Comparison of ENCODE assay signal across 16 mouse cellular contexts in the genomic region with DNA sequence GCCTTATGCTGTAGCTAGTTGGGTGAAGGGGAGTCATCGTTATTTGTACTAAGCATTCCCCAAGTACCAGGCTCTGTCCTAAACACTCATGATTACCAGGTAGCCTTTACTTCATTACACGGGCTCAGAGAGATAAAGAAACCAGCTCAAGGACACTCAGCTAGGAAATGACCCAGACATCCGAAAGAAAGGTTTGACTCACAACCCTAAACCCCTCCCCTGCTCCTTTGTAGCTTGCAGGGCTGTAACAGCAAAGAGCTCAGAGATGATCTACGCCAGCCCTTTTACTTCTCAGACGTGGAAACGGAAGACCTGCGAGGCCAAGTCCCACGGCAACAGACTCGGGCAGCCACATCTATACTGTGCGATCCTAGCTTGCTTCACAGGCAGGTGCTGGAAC. TPM values are rescaled to one million over a fixed set of nuclear protein-coding genes. Genes with fewer than 3 reads are reported as not detected.
A peak's percentile ranks its signal among the peaks of the same experiment; 100 is the strongest.
DNase-seq lines count a peak whose midpoint lies in the region; ATAC-seq and TF ChIP-seq lines count a peak whose summit lies in the region.
"Had no signal": no experiment of that assay in that cellular context is flagged by ENCODE, and none has a peak within 500 bp of the region (broad histone marks: within the 10 kb centered on the region; RNA-seq: fewer than 3 reads in every experiment).

No protein-coding gene starts in this region.

- no peak for ATAC-seq in hindbrain, postnatal 0 days
- ATAC-seq in hindbrain, embryonic 11.5 days (ENCODE audit: low FRiP score), result no peak
- no peak for ATAC-seq in lung, postnatal 0 days
- ATAC-seq: inflammation-experienced regulatory T-cells, adult 6 months had no signal

- no peak for TF ChIP-seq EP300 in lung, postnatal 0 days (IDR thresholded peaks at IDR 0.05)

- no peak overlapping the region for H3K9ac ChIP-seq in hindbrain, postnatal 0 days (replicated peaks; ENCODE audit: low read length)
- H3K9ac ChIP-seq in hindbrain, embryonic 11.5 days (ENCODE audit: low read depth, low read length), result no peak overlapping the region
- H3K9ac ChIP-seq in lung, postnatal 0 days (replicated peaks; ENCODE audit: low read depth), result no peak overlapping the region
- H3K9ac ChIP-seq: lung, embryonic 14.5 days had no signal

- WGBS in heart, embryonic 10.5 days, result 60% methylated on average over 10 of the region's 10 CpGs
- 71% methylated on average over 10 of the region's 10 CpGs for WGBS in hindbrain, postnatal 0 days
- WGBS in hindbrain, embryonic 11.5 days, result 79% methylated on average over 10 of the region's 10 CpGs
- WGBS in lung, postnatal 0 days, result 45% methylated on average over 10 of the region's 10 CpGs

- no peaks in the 10 kb centered on the region for H3K36me3 ChIP-seq in heart, embryonic 10.5 days
- no peaks in the 10 kb centered on the region for H3K36me3 ChIP-seq in hindbrain, postnatal 0 days (ENCODE audit: insufficient read depth, low read length)
- H3K36me3 ChIP-seq in hindbrain, embryonic 11.5 days (ENCODE audit: control insufficient read depth, insufficient read depth, low read length), result no peaks in the 10 kb centered on the region
- no peaks in the 10 kb centered on the region for H3K36me3 ChIP-seq in lung, postnatal 0 days (ENCODE audit: insufficient read depth, low read length)
- H3K36me3 ChIP-seq: limb, embryonic 10.5 days; midbrain, embryonic 10.5 days had no signal

- H3K4me3 ChIP-seq in heart, embryonic 10.5 days, result no peak overlapping the region
- H3K4me3 ChIP-seq in hindbrain, postnatal 0 days (ENCODE audit: low read length), result no peak overlapping the region
- H3K4me3 ChIP-seq in hindbrain, embryonic 11.5 days (ENCODE audit: low read depth, low read length), result no peak overlapping the region
- H3K4me3 ChIP-seq in lung, postnatal 0 days (ENCODE audit: low read depth, low read length), result no peak overlapping the region
- H3K4me3 ChIP-seq: erythroblast, embryonic 14.5 days; limb, embryonic 10.5 days; midbrain, embryonic 10.5 days had no signal

- H3K4me2 ChIP-seq in hindbrain, postnatal 0 days (ENCODE audit: low read depth, low read length), result no peak overlapping the region
- no peak overlapping the region for H3K4me2 ChIP-seq in hindbrain, embryonic 11.5 days (replicated peaks; ENCODE audit: low read depth, low read length)
- peak overlapping the region; percentile 5; the same call in 1 of the 2 replicates for H3K4me2 ChIP-seq in lung, postnatal 0 days (replicated peaks; ENCODE audit: low read depth, low read length)

- no peak for TF ChIP-seq CTCF in hindbrain, postnatal 0 days (IDR thresholded peaks at IDR 0.05; ENCODE audit: low read depth)
- no peak for TF ChIP-seq CTCF in lung, postnatal 0 days (IDR thresholded peaks at IDR 0.05)

- H3K9me3 ChIP-seq in heart, embryonic 10.5 days, result no peaks in the 10 kb centered on the region
- H3K9me3 ChIP-seq in hindbrain, postnatal 0 days (ENCODE audit: low read length), result no peaks in the 10 kb centered on the region
- H3K9me3 ChIP-seq in hindbrain, embryonic 11.5 days (ENCODE audit: control insufficient read depth, low read length), result no peaks in the 10 kb centered on the region
- no peaks in the 10 kb centered on the region for H3K9me3 ChIP-seq in lung, postnatal 0 days (ENCODE audit: low read length)
- H3K9me3 ChIP-seq: limb, embryonic 10.5 days; midbrain, embryonic 10.5 days had no signal

- intact Hi-C loops in heart, postnatal 10 days (cut with DNase I), result no loop called here

- 0 out of 2 replicates have a peak overlapping the region, but pooled peaks have one; percentile 19 for H3K27ac ChIP-seq in heart, embryonic 10.5 days
- peak overlapping the region; percentile 66 for H3K27ac ChIP-seq in hindbrain, postnatal 0 days
- H3K27ac ChIP-seq in hindbrain, embryonic 11.5 days (ENCODE audit: low read depth, low read length), result no peak overlapping the region
- no peak overlapping the region for H3K27ac ChIP-seq in lung, postnatal 0 days (ENCODE audit: low read length)
- H3K27ac ChIP-seq: limb, embryonic 10.5 days; midbrain, embryonic 10.5 days had no signal

- H3K4me1 ChIP-seq in heart, embryonic 10.5 days, result peaks cover 18% of the 10 kb centered on the region
- H3K4me1 ChIP-seq in hindbrain, postnatal 0 days (ENCODE audit: insufficient read depth, low read length), result 0 out of 2 replicates have a peak, but pooled peaks cover 4% of the 10 kb centered on the region
- H3K4me1 ChIP-seq in hindbrain, embryonic 11.5 days (replicated peaks; ENCODE audit: control insufficient read depth, insufficient read depth, low read length), result no peaks in the 10 kb centered on the region
- no peaks in the 10 kb centered on the region for H3K4me1 ChIP-seq in lung, postnatal 0 days (ENCODE audit: insufficient read depth, low read depth, low read length)

- no peak for DNase-seq in heart, embryonic 10.5 days (ENCODE audit: low spot score)
- DNase-seq in heart, postnatal 10 days, result no peak
- DNase-seq in hindbrain, postnatal 0 days (ENCODE audit: low spot score), result no peak
- no peak for DNase-seq in hindbrain, embryonic 11.5 days (ENCODE audit: low spot score)
- DNase-seq in lung, postnatal 0 days (ENCODE audit: low spot score), result no peak
- no peak for DNase-seq in lung, postnatal 36 days
- DNase-seq in adrenal gland, postnatal 14 days, result peak; percentile 46
- DNase-seq in embryo, embryonic 10.5 days (ENCODE audit: low spot score), result no peak
- DNase-seq: gastrocnemius, postnatal 25 days; layer of hippocampus, postnatal 36 days; thymus, adult 18-20 months had no signal

- H3K27me3 ChIP-seq in heart, embryonic 10.5 days (ENCODE audit: insufficient read depth, poor library complexity, severe bottlenecking), result peaks cover 45% of the 10 kb centered on the region
- H3K27me3 ChIP-seq in hindbrain, postnatal 0 days (ENCODE audit: insufficient read depth, low read length), result no peaks in the 10 kb centered on the region
- H3K27me3 ChIP-seq in hindbrain, embryonic 11.5 days (ENCODE audit: control insufficient read depth, insufficient read depth, low read length), result no peaks in the 10 kb centered on the region
- no peaks in the 10 kb centered on the region for H3K27me3 ChIP-seq in lung, postnatal 0 days (replicated peaks; ENCODE audit: insufficient read depth, low read length)

RNA-seq across cellular contexts. Expression of a gene that starts 2.8 kb away (rescaled TPM):
- polyA plus RNA-seq in heart, embryonic 10.5 days (2016; fragmentation: Nextera tagmentation; extraction: Ambion mirVana), result not detected in 2 replicates
- total RNA-seq in heart, postnatal 10 days (2021), result under 1 TPM in 1 of 2 experiments, not detected in 1; 0.29 TPM
- total RNA-seq in hindbrain, postnatal 0 days (2014; rRNA removed), result 42.6 and 66.3 TPM in 2 replicates
- polyA plus RNA-seq in hindbrain, postnatal 0 days (2015; fragmentation: Nextera tagmentation; extraction: Ambion mirVana), result 24.9 and 32.1 TPM in 2 replicates
- not detected in 2 replicates for polyA plus RNA-seq in hindbrain, embryonic 11.5 days (2014; fragmentation: Nextera tagmentation; extraction: Ambion mirVana)
- 0.06 and 0.19 TPM in 2 replicates for polyA plus RNA-seq in lung, postnatal 0 days (2015; fragmentation: Nextera tagmentation; extraction: Ambion mirVana)
- total RNA-seq in adrenal gland, postnatal 14 days (2021), result 1.8 and 2.4 TPM in 2 replicates
- polyA plus RNA-seq: erythroblast, embryonic 14.5 days; inflammation-experienced regulatory T-cells, adult 6 months; limb, embryonic 10.5 days; lung, embryonic 14.5 days; midbrain, embryonic 10.5 days had no signal

RNA-seq across cellular contexts. Expression of a gene that starts 23.7 kb away (rescaled TPM):
- 28.0 and 36.5 TPM in 2 replicates for polyA plus RNA-seq in heart, embryonic 10.5 days (2016; fragmentation: Nextera tagmentation; extraction: Ambion mirVana)
- total RNA-seq in heart, postnatal 10 days (2021), result 10 to 100 TPM; 29.9 to 31.8 TPM
- 251 and 277 TPM in 2 replicates for total RNA-seq in hindbrain, postnatal 0 days (2014; rRNA removed)
- polyA plus RNA-seq in hindbrain, postnatal 0 days (2015; fragmentation: Nextera tagmentation; extraction: Ambion mirVana), result 329 and 369 TPM in 2 replicates
- 84.5 and 84.6 TPM in 2 replicates for polyA plus RNA-seq in hindbrain, embryonic 11.5 days (2014; fragmentation: Nextera tagmentation; extraction: Ambion mirVana)
- 51.8 and 56.3 TPM in 2 replicates for polyA plus RNA-seq in lung, postnatal 0 days (2015; fragmentation: Nextera tagmentation; extraction: Ambion mirVana)
- 41.9 and 57.3 TPM in 2 replicates for total RNA-seq in adrenal gland, postnatal 14 days (2021)

RNA-seq across cellular contexts. Expression of a gene that starts 37.8 kb away (rescaled TPM):
- polyA plus RNA-seq in heart, embryonic 10.5 days (2016; fragmentation: Nextera tagmentation; extraction: Ambion mirVana), result 1.5 and 5.0 TPM in 2 replicates
- total RNA-seq in heart, postnatal 10 days (2021), result under 1 TPM; 0.60 to 0.82 TPM
- 0.10 and 0.54 TPM in 2 replicates for total RNA-seq in hindbrain, postnatal 0 days (2014; rRNA removed)
- polyA plus RNA-seq in hindbrain, postnatal 0 days (2015; fragmentation: Nextera tagmentation; extraction: Ambion mirVana), result 0.10 and 0.11 TPM in 2 replicates
- 1.3 and 2.1 TPM in 2 replicates for polyA plus RNA-seq in hindbrain, embryonic 11.5 days (2014; fragmentation: Nextera tagmentation; extraction: Ambion mirVana)
- polyA plus RNA-seq in lung, postnatal 0 days (2015; fragmentation: Nextera tagmentation; extraction: Ambion mirVana), result 2.9 and 3.0 TPM in 2 replicates
- 1.1 and 3.9 TPM in 2 replicates for total RNA-seq in adrenal gland, postnatal 14 days (2021)
- total RNA-seq: layer of hippocampus, postnatal 36 days had no signal

Comparison
In these comparisons a context has a peak if more than half of its experiments do, and no peak if none do; other contexts are left out.
1. H3K27ac ChIP-seq: peak in heart, embryonic 10.5 days (single experiment) and hindbrain, postnatal 0 days (single experiment); none in hindbrain, embryonic 11.5 days (single experiment) and lung, postnatal 0 days (single experiment).
2. RNA of a gene that starts 2.8 kb away (polyA plus RNA-seq): 24.9 to 32.1 TPM in hindbrain, postnatal 0 days; 0.06 to 0.19 TPM in lung, postnatal 0 days, not detected in heart, embryonic 10.5 days and not detected in hindbrain, embryonic 11.5 days; every median in the first group is over 10 times any median in the second.